Mouse (Mus musculus) midbrain, embryonic 16.5 days (tissue): Measurements from ENCODE around the gene Elk3. TPM values are rescaled to one million over a fixed set of nuclear protein-coding genes. Genes with fewer than 3 reads are reported as not detected.

Experiments used
- ATAC-seq: fragments of 200-750 bp; cut with Nextera tagmentation; 2 replicates; pipeline ENCODE4 v1.8.0; 2017; ENCODE audit warnings: moderate TSS enrichment
- H3K27ac ChIP-seq: fragments of 300-500 bp; sonication (generic); 2 replicates; pipeline ENCODE4 v1.5.1; 2014; ENCODE audit warnings: mild to moderate bottlenecking, low read length, mixed read lengths
- H3K27me3 ChIP-seq: fragments of 300-500 bp; sonication (generic); 2 replicates; pipeline ENCODE4 v1.6.1; 2014; ENCODE audit warnings: low read depth, low read length, mixed read lengths; ENCODE audit not compliant: control insufficient read depth, insufficient read depth
- H3K36me3 ChIP-seq: fragments of 300-500 bp; sonication (generic); 2 replicates; pipeline ENCODE4 v1.6.1; 2014; ENCODE audit warnings: mild to moderate bottlenecking, low read length, moderate library complexity, mixed read lengths; ENCODE audit not compliant: control insufficient read depth, insufficient read depth
- H3K4me1 ChIP-seq: fragments of 300-500 bp; sonication (generic); 2 replicates; pipeline ENCODE4 v1.6.1; 2014; ENCODE audit warnings: mild to moderate bottlenecking, low read length, mixed read lengths; ENCODE audit not compliant: control insufficient read depth, insufficient read depth
- H3K4me2 ChIP-seq: fragments of 300-500 bp; sonication (generic); 2 replicates; pipeline ENCODE4 v1.6.1; 2014; ENCODE audit warnings: mild to moderate bottlenecking, low read length, mixed read lengths
- H3K4me3 ChIP-seq: fragments of 300-500 bp; sonication (generic); 2 replicates; pipeline ENCODE4 v1.5.1; 2014; ENCODE audit warnings: low read depth, mild to moderate bottlenecking, low read length, moderate library complexity, mixed read lengths
- H3K9ac ChIP-seq: fragments of 300-500 bp; sonication (generic); 2 replicates; pipeline ENCODE4 v1.6.1; 2014; ENCODE audit warnings: low read depth, low read length, mixed read lengths
- H3K9me3 ChIP-seq: fragments of 300-500 bp; sonication (generic); replicated peaks from 2 replicates; pipeline ENCODE4 v1.6.1; 2014; ENCODE audit warnings: mild to moderate bottlenecking, low read length, mixed read lengths; ENCODE audit not compliant: control insufficient read depth, poor library complexity, severe bottlenecking
- WGBS: fragments of 180-500 bp; shearing (Covaris S2); extraction: QIAGEN DNeasy Blood & Tissue Kit; methylation state at CpG from one replicate; pipeline ENCODE4 v1.1.7; 2014; 5-methylcytosine and 5-hydroxymethylcytosine counted together
- polyA plus RNA-seq: library from polyadenylated mRNA; unstranded; fragments of >200 nt; fragmentation: Nextera tagmentation; extraction: Ambion mirVana; gene quantifications from 2 replicates; pipeline ENCODE4 v1.2.1, GENCODE M21; 2015

Elk3 gene
- polyA plus RNA-seq, 1 experiment from 2014 or later = 6.4 TPM

- Histone ChIP-seq H3K27ac (no peak overlapping the region), H3K9me3 (no peaks in the 10 kb centered on the region), H3K4me1 (no peaks in the 10 kb centered on the region), H3K4me3 (no peak overlapping the region), H3K27me3 (no peaks in the 10 kb centered on the region), H3K9ac (no peak overlapping the region), H3K36me3 (peaks cover 27% of the 10 kb centered on the region), H3K4me2 (no peak overlapping the region)
- WGBS = 87% methylated on average over 7 of the region's 7 CpGs
- no peak for ATAC-seq
Measured at GRCm38 (mm10) chr10:93213339-93213738, 97.6 kb downstream of the Elk3 start.

DNA sequence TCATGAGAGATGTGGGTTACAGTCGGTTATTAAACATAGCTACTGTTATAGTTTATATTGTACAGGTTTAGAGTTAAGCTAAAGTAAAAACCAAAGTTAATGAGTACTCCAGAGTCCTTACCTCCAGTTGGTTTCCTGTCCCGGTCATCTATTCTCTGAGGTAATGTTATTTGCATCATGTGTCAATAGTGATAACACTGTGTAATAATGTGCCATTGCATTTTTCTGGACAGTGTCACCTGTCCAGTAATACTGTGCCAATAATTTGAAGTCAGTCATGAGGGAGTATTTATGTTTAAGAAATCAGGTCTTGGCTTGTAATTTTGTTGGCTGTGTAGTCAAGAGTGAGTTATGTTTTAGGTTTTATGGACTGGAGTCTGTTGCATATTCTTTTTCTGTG, 98.2 kb downstream of the Elk3 start:
- Histone ChIP-seq H3K9me3 (no peaks in the 10 kb centered on the region), H3K9ac (no peak overlapping the region), H3K4me2 (no peak overlapping the region), H3K4me3 (no peak overlapping the region), H3K27me3 (no peaks in the 10 kb centered on the region), H3K27ac (no peak overlapping the region), H3K4me1 (no peaks in the 10 kb centered on the region), H3K36me3 (peaks cover 23% of the 10 kb centered on the region)
- WGBS = 94% methylated on average over 2 of the region's 2 CpGs
- no peak for ATAC-seq

GRCm38 (mm10) chr10:93207176-93207575, 103.8 kb downstream of the Elk3 start:
- no peak overlapping the region for H3K27ac ChIP-seq
- no peak overlapping the region for H3K4me3 ChIP-seq
- ATAC-seq = no peak
- no peaks in the 10 kb centered on the region for H3K9me3 ChIP-seq
- H3K4me1 ChIP-seq = no peaks in the 10 kb centered on the region
- peaks cover 3% of the 10 kb centered on the region; the same call in 1 of the 2 replicates for H3K36me3 ChIP-seq
- H3K9ac ChIP-seq = no peak overlapping the region
- H3K27me3 ChIP-seq = no peaks in the 10 kb centered on the region
- 92% methylated on average over 5 of the region's 5 CpGs for WGBS
- no peak overlapping the region for H3K4me2 ChIP-seq

GRCm38 (mm10) chr10:93205287-93205956, 105.5 kb downstream of the Elk3 start:
- no peaks in the 10 kb centered on the region for H3K36me3 ChIP-seq
- no peak for ATAC-seq
- no peak overlapping the region for H3K9ac ChIP-seq
- H3K27ac ChIP-seq = no peak overlapping the region
- WGBS = 90% methylated on average over 4 of the region's 4 CpGs
- H3K4me1 ChIP-seq = no peaks in the 10 kb centered on the region
- H3K9me3 ChIP-seq = no peaks in the 10 kb centered on the region
- H3K4me2 ChIP-seq = no peak overlapping the region
- no peak overlapping the region for H3K4me3 ChIP-seq
- H3K27me3 ChIP-seq = no peaks in the 10 kb centered on the region

DNA sequence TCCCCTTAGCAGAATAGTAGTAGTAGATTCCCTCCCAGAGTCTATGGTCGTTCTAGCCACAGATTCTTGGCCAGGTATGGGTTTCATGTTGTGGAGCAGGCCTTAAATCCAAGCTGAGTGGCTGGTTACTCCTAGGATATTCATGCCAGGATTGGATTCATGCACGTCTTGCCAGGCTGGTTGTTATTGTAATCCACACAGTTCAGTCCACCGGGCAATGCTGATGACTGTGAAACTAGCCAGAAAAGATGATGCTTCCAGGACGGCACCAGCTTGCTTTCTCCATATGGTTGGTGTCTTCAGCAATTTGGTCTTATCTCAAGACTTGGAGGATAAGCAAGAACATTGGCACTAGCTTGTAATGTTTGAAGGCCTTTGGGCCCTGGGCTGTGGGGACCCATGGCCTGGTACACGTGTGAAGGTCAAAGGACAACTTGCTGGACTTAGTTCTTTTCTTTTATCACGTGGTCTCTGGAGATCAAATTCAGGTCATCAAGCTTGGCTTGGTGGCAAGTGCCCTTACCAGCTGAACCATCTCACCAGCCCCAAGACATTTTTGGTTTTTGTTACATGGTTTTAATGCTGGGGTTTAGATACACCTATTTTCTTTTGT, 109.0 kb downstream of the Elk3 start:
- no peak overlapping the region for H3K27ac ChIP-seq
- H3K36me3 ChIP-seq = peaks cover 2% of the 10 kb centered on the region; the same call in 1 of the 2 replicates
- no peak for ATAC-seq
- peaks cover 3% of the 10 kb centered on the region; the same call in 1 of the 2 replicates for H3K4me1 ChIP-seq
- H3K4me3 ChIP-seq = no peak overlapping the region
- H3K9me3 ChIP-seq = no peaks in the 10 kb centered on the region
- WGBS = 93% methylated on average over 6 of the region's 6 CpGs
- no peak overlapping the region for H3K4me2 ChIP-seq
- no peaks in the 10 kb centered on the region for H3K27me3 ChIP-seq
- H3K9ac ChIP-seq = no peak overlapping the region

DNA sequence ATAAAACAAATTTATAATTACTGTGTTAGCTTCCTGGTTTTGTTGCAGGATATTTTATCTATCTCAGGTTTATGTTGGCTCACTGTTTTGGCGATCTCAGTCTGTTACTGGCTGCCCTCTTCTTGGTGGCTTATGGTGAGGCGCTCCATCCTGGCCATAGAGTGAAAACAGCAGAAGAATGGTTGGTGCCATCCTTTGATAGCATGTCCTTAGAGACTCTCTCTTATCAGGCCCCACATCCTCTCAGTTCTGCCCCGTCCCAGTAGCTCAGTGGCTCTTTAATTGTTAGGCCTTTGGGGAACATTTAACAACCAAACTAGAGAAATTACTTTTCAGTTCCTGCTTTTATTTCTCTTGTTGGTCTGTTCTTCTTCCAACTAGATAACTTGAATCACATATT, 112.0 kb downstream of the Elk3 start:
- Histone ChIP-seq H3K9ac (no peak overlapping the region), H3K36me3 (peaks cover 2% of the 10 kb centered on the region; the same call in 1 of the 2 replicates), H3K4me1 (peaks cover 14% of the 10 kb centered on the region), H3K9me3 (no peaks in the 10 kb centered on the region), H3K4me2 (no peak overlapping the region), H3K27ac (no peak overlapping the region), H3K4me3 (no peak overlapping the region), H3K27me3 (no peaks in the 10 kb centered on the region)
- 94% methylated on average over 3 of the region's 3 CpGs for WGBS
- ATAC-seq = no peak

Other genes starting within 250 kb of the Elk3 start
- gene Cfap54, start 229.5 kb downstream of the Elk3 start, polyA plus RNA-seq = 3.2 and 4.2 TPM in 2 replicates
- gene Cdk17, start 150.3 kb downstream of the Elk3 start, polyA plus RNA-seq = 39.5 and 40.2 TPM in 2 replicates
- 87.7 and 95.3 TPM in 2 replicates for gene Lta4h, start 142.3 kb upstream of the Elk3 start, polyA plus RNA-seq
- gene Hal, start 177.6 kb upstream of the Elk3 start, polyA plus RNA-seq = 0.17 TPM in 1 of 2 replicates, not detected in the other
- gene Amdhd1, start 228.9 kb upstream of the Elk3 start, polyA plus RNA-seq = not detected in 2 replicates
- gene Ccdc38, start 229.5 kb upstream of the Elk3 start, polyA plus RNA-seq = 0.50 and 0.83 TPM in 2 replicates